Mouse (Mus musculus) bone marrow, adult 2 months (tissue): ENCODE measurements around the gene Usp2.

ENCODE experiments used
- CTCF ChIP-seq: fragments of 200-500 bp; IDR thresholded peaks from 2 replicates; pipeline ENCODE4 v1.5.1; 2011; ENCODE audit warnings: low read length, control low read depth; ENCODE audit not compliant: control insufficient read depth, insufficient read depth
- POLR2A ChIP-seq: fragments of 200-500 bp; IDR thresholded peaks from 2 replicates; pipeline ENCODE4 v1.6.1; 2011; ENCODE audit warnings: low read depth, mild to moderate bottlenecking, control low read depth, low read length, borderline replicate concordance; ENCODE audit not compliant: control insufficient read depth

- TF ChIP-seq POLR2A = no peak
- TF ChIP-seq CTCF = no peak
Observed at GRCm38 (mm10) chr9:44024096-44024495, 42.7 kb upstream of the Usp2 start.
